Mouse (Mus musculus): ENCODE results near the gene Zfp57. TPM values are rescaled to one million over a fixed set of nuclear protein-coding genes. Genes with fewer than 3 reads are reported as not detected.

Gene Zfp57
- polyA plus RNA-seq, 1 experiment: 14.2 TPM

DNA sequence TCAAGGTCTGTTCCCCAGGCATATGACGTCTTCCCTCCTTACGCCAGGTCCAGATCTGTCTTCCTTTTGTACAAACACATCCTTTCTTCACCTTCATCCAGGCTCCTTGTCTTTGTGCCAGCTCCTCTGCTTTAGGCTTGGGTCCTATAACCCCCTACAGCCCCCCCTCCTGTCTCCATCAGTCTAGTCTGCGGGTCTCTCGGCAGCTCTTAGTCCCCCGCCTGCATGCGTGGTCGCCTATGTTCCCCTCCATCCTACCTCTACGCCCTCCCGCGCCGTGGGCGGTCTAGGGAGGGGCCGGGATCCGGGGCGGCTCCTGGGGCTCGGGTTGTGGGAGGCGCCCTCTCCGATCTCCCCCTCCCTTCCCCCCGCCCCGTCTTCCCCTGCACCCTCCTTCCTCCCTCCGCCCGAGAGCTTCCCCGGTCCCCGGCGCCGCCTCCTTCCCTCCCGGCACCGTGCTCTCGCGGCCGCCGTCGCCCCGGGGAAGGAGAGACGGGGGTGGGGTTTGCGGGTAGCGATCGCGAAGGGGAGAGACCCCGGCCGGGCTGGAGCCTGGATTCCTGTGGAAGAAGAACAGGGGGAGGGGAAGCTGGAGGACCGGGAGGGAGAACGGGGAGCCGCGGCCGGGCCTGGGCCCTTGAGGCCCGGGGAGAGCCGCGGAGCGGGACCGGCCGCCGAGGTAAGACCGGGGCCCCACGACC lies 44.8 kb downstream of the Zfp57 start, which contains the start of gene Gabbr1:
Gene Gabbr1, plus strand, starts transcription at position 356 of the 701 bp plus-strand sequence.
- no peaks in the 10 kb centered on the region for H3K79me2 ChIP-seq (ENCODE audit: control insufficient read depth, insufficient read depth)
- H3K36me3 ChIP-seq (ENCODE audit: control insufficient read depth, insufficient read depth): no peaks in the 10 kb centered on the region
- H3K4me2 ChIP-seq (ENCODE audit: low read depth): peak within 1 kb of the TSS; percentile 73
- peak within 1 kb of the TSS; percentile 67 for H3ac ChIP-seq (ENCODE audit: control insufficient read depth, insufficient read length)
- H3K4me3 ChIP-seq: peak within 1 kb of the TSS; percentile 47
- peak; percentile 35 for TF ChIP-seq POLR2AphosphoS2 (IDR thresholded peaks at IDR 0.05; ENCODE audit: insufficient read length, low read depth)
- TF ChIP-seq TCF12 (IDR thresholded peaks at IDR 0.05; ENCODE audit: insufficient read depth, poor library complexity, severe bottlenecking): no peak
- peak; percentile 28 for TF ChIP-seq POLR2A (IDR thresholded peaks at IDR 0.05; ENCODE audit: insufficient read length, low read depth)
- no peaks in the 10 kb centered on the region for H3K27me3 ChIP-seq (ENCODE audit: control insufficient read depth, insufficient read depth, insufficient read length)

DNA sequence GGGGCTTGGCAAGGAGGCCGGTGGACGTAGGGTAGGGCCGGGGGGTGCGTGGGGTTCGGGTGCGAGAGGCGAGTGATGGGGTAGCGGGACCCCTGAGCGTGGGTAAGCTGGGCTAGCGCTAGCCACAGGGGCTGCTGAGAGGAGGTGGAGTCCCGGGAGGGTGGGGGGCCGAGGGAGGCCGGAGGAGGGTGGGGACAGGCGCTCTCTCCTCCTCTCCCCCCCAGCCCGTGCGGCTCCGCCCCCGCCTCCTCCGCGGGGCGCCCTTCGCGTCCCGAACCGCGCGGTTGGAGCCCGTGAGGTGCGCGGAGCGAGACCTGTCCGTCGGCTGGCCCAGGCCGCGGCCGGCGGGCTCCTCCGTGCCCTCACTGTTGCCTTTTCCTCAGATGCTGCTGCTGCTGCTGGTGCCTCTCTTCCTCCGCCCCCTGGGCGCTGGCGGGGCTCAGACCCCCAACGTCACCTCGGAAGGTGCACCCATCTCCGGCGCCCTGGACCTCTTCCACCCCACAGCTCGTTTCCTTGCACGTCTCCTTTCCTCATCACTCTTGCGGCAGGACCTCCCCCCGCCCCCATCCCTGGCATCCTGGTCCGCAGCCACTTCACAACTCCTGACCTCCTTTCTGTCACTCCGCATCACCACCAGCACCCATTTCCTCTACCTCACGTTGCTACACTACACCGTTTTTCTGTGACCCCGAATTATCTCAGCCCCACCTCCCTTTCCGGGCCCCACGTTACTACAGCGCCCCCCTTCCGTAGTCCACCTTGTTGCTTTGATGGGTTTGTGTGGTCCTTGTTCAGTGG lies 45.5 kb downstream of the Zfp57 start:
- peak; percentile 38 for TF ChIP-seq POLR2A (IDR thresholded peaks at IDR 0.05; ENCODE audit: insufficient read length, low read depth)
- TF ChIP-seq TCF12 (IDR thresholded peaks at IDR 0.05; ENCODE audit: insufficient read depth, poor library complexity, severe bottlenecking): no peak
- H3K4me2 ChIP-seq (ENCODE audit: low read depth): peak overlapping the region; percentile 57
- no peaks in the 10 kb centered on the region for H3K27me3 ChIP-seq (ENCODE audit: control insufficient read depth, insufficient read depth, insufficient read length)
- H3ac ChIP-seq (ENCODE audit: control insufficient read depth, insufficient read length): peak overlapping the region; percentile 67
- no peaks in the 10 kb centered on the region for H3K79me2 ChIP-seq (ENCODE audit: control insufficient read depth, insufficient read depth)
- H3K4me3 ChIP-seq: peak overlapping the region; percentile 47
- no peaks in the 10 kb centered on the region for H3K36me3 ChIP-seq (ENCODE audit: control insufficient read depth, insufficient read depth)

DNA sequence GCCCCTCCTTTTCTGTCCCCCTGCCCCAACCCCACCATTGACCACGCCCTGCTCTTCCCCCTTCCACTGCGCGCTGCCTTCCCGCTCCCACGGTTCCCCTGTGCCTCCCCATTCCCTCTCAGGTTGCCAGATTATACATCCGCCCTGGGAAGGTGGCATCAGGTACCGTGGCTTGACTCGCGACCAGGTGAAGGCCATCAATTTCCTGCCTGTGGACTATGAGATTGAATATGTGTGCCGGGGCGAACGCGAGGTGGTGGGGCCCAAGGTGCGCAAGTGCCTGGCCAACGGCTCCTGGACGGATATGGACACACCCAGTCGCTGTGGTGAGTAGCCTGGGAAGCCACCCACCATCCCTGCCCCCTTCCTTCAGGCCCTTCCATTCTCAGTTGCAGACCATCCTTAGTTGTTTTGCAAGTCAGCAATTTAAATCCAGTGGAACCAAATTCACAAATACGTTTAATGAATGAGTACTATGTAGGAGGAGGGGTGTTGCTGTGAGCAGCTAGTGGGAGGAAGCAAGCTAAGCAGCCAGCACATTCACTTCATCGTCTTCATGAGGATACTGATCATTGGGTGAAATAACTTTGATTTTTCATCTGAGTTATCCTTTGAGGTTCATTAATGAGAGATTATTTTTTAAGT lies 46.5 kb downstream of the Zfp57 start:
- TF ChIP-seq E2F4 (IDR thresholded peaks at IDR 0.05; ENCODE audit: insufficient read depth): no peak
- TF ChIP-seq SRF (IDR thresholded peaks at IDR 0.05; ENCODE audit: control insufficient read depth, insufficient read length, low read depth): no peak
- Histone ChIP-seq H3K79me2 (ENCODE audit: control insufficient read depth, insufficient read depth) (no peaks in the 10 kb centered on the region), H3ac (ENCODE audit: control insufficient read depth, insufficient read length) (no peak overlapping the region), H3K27me3 (ENCODE audit: control insufficient read depth, insufficient read depth, insufficient read length) (no peaks in the 10 kb centered on the region), H3K36me3 (ENCODE audit: control insufficient read depth, insufficient read depth) (no peaks in the 10 kb centered on the region), H3K4me3 (peak overlapping the region; percentile 47), H3K4me2 (ENCODE audit: low read depth) (no peak overlapping the region)

DNA sequence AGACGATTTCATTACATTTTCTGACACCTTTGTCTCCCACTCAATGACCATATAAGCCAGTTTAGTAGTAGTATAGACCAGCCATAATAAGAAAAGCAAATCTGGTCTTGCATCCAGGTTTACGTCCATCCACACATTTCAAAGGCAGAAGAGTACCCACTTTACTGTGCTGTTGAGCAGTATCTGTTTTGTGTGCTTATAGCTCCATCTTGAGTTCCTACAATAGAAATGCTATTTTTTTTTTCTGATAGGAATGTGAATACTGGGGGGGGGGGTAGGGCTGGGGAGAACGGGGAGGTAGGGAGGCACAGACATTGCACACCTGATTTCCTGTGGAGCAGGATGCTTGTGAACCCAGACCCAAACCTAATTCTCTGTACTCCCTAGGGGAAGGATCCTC lies 47.0 kb downstream of the Zfp57 start:
- H3K27me3 ChIP-seq (ENCODE audit: control insufficient read depth, insufficient read depth, insufficient read length): no peaks in the 10 kb centered on the region
- H3K36me3 ChIP-seq (ENCODE audit: control insufficient read depth, insufficient read depth): no peaks in the 10 kb centered on the region
- no peak overlapping the region for H3K4me3 ChIP-seq
- H3K79me2 ChIP-seq (ENCODE audit: control insufficient read depth, insufficient read depth): no peaks in the 10 kb centered on the region
- no peak for TF ChIP-seq TCF12 (IDR thresholded peaks at IDR 0.05; ENCODE audit: insufficient read depth, poor library complexity, severe bottlenecking)
- TF ChIP-seq POLR2A (IDR thresholded peaks at IDR 0.05; ENCODE audit: insufficient read length, low read depth): no peak
- no peak for TF ChIP-seq SRF (IDR thresholded peaks at IDR 0.05; ENCODE audit: control insufficient read depth, insufficient read length, low read depth)
- TF ChIP-seq USF1 (IDR thresholded peaks at IDR 0.05; ENCODE audit: low read depth): no peak
- TF ChIP-seq E2F4 (IDR thresholded peaks at IDR 0.05; ENCODE audit: insufficient read depth): no peak
- no peak for TF ChIP-seq MAX (IDR thresholded peaks at IDR 0.05; ENCODE audit: low read depth)
- no peak for TF ChIP-seq MYOD1 (IDR thresholded peaks at IDR 0.05; ENCODE audit: control insufficient read depth in 1 of 3, insufficient read length in 2 of 3, low read depth in 2 of 3)
- H3ac ChIP-seq (ENCODE audit: control insufficient read depth, insufficient read length): no peak overlapping the region
- H3K4me2 ChIP-seq (ENCODE audit: low read depth): no peak overlapping the region

DNA sequence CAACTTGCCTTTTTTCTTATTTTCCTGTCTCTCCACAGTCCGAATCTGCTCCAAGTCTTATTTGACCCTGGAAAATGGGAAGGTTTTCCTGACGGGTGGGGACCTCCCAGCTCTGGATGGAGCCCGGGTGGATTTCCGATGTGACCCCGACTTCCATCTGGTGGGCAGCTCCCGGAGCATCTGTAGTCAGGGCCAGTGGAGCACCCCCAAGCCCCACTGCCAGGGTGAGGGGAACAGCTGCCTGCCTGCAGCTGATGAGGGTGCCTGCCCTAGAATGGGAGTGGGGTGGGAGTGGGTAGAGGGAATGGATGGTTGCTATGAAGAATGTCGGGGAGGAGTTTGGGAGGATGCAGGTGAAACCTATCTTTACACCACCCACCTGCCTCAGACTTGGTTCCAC lies 47.4 kb downstream of the Zfp57 start:
- no peak for TF ChIP-seq TCF12 (IDR thresholded peaks at IDR 0.05; ENCODE audit: insufficient read depth, poor library complexity, severe bottlenecking)
- TF ChIP-seq MYOD1 (IDR thresholded peaks at IDR 0.05; ENCODE audit: control insufficient read depth in 1 of 3, insufficient read length in 2 of 3, low read depth in 2 of 3): no peak
- TF ChIP-seq REST (IDR thresholded peaks at IDR 0.05; ENCODE audit: insufficient read depth, insufficient read length): no peak
- TF ChIP-seq USF1 (IDR thresholded peaks at IDR 0.05; ENCODE audit: low read depth): no peak
- TF ChIP-seq SRF (IDR thresholded peaks at IDR 0.05; ENCODE audit: control insufficient read depth, insufficient read length, low read depth): no peak
- TF ChIP-seq E2F4 (IDR thresholded peaks at IDR 0.05; ENCODE audit: insufficient read depth): no peak
- H3K27me3 ChIP-seq (ENCODE audit: control insufficient read depth, insufficient read depth, insufficient read length): no peaks in the 10 kb centered on the region
- H3ac ChIP-seq (ENCODE audit: control insufficient read depth, insufficient read length): no peak overlapping the region
- H3K36me3 ChIP-seq (ENCODE audit: control insufficient read depth, insufficient read depth): no peaks in the 10 kb centered on the region
- H3K4me2 ChIP-seq (ENCODE audit: low read depth): no peak overlapping the region
- no peak overlapping the region for H3K4me3 ChIP-seq
- H3K79me2 ChIP-seq (ENCODE audit: control insufficient read depth, insufficient read depth): no peaks in the 10 kb centered on the region
